Mouse (Mus musculus) kidney, postnatal 0 days (tissue): ENCODE data around the gene Gm14151. TPM values are rescaled to one million over a fixed set of nuclear protein-coding genes. Genes with fewer than 3 reads are reported as not detected.
A peak's percentile ranks its signal among the peaks of the same experiment; 100 is the strongest.

Source experiments
- ATAC-seq: fragments of 200-750 bp; cut with Nextera tagmentation; replicated peaks from 2 replicates; pipeline ENCODE4 v1.8.0; 2017; ENCODE audit warnings: low read depth, moderate number of reproducible peaks, moderate TSS enrichment, moderate library complexity; ENCODE audit not compliant: low FRiP score
- DNase-seq: peaks from one replicate; pipeline ENCODE4 v3.0.0-alpha.2; 2016; ENCODE audit warnings: low spot score
- H3K27ac ChIP-seq: fragments of 300-500 bp; sonication (generic); 2 replicates; pipeline ENCODE4 v1.5.1; 2014; ENCODE audit warnings: mild to moderate bottlenecking
- H3K27me3 ChIP-seq: fragments of 300-500 bp; sonication (generic); 2 replicates; pipeline ENCODE4 v1.6.1; 2014; ENCODE audit warnings: low read length, mixed read lengths; ENCODE audit not compliant: insufficient read depth
- H3K36me3 ChIP-seq: fragments of 300-500 bp; sonication (generic); 2 replicates; pipeline ENCODE4 v1.6.1; 2014; ENCODE audit warnings: low read length, mixed read lengths; ENCODE audit not compliant: insufficient read depth
- H3K4me1 ChIP-seq: fragments of 300-500 bp; sonication (generic); replicated peaks from 2 replicates; pipeline ENCODE4 v1.6.1; 2014; ENCODE audit warnings: antibody characterized with exemption, low read length, mixed read lengths; ENCODE audit not compliant: insufficient read depth
- H3K4me2 ChIP-seq: fragments of 300-500 bp; sonication (generic); 2 replicates; pipeline ENCODE4 v1.6.1; 2014; ENCODE audit warnings: mild to moderate bottlenecking, low read length, moderate library complexity, mixed read lengths
- H3K4me3 ChIP-seq: fragments of 300-500 bp; sonication (generic); replicated peaks from 2 replicates; pipeline ENCODE4 v1.5.1; 2014; ENCODE audit warnings: low read depth, low read length
- H3K9ac ChIP-seq: fragments of 300-500 bp; sonication (generic); 2 replicates; pipeline ENCODE4 v1.6.1; 2014; ENCODE audit warnings: low read depth, low read length
- H3K9me3 ChIP-seq: fragments of 300-500 bp; sonication (generic); replicated peaks from 2 replicates; pipeline ENCODE4 v1.6.1; 2016; ENCODE audit warnings: low read length, inconsistent platforms, mixed read lengths
- CTCF ChIP-seq: IDR thresholded peaks from 2 replicates; pipeline ENCODE4 v1.5.1; 2016; ENCODE audit warnings: antibody characterized with exemption, low read depth, mild to moderate bottlenecking, moderate library complexity
- WGBS: fragments of 180-500 bp; shearing (Covaris S2); extraction: QIAGEN DNeasy Blood & Tissue Kit; methylation state at CpG from one replicate; pipeline ENCODE4 v1.1.7; 2014; 5-methylcytosine and 5-hydroxymethylcytosine counted together
- polyA plus RNA-seq: library from polyadenylated mRNA; unstranded; fragments of >200 nt; fragmentation: Nextera tagmentation; extraction: Ambion mirVana; gene quantifications from 2 replicates; pipeline ENCODE4 v1.2.1, GENCODE M21; 2015

The Gm14151 gene
- polyA plus RNA-seq, 1 experiment from 2014 or later = not detected

- Histone ChIP-seq H3K27ac (peak overlapping the region; percentile 74), H3K36me3 (no peaks in the 10 kb centered on the region), H3K27me3 (no peaks in the 10 kb centered on the region), H3K9me3 (no peaks in the 10 kb centered on the region), H3K4me3 (peak overlapping the region; percentile 88), H3K9ac (peak overlapping the region; percentile 97), H3K4me2 (peak overlapping the region; percentile 92), H3K4me1 (0 out of 2 replicates have a peak, but pooled peaks cover 7% of the 10 kb centered on the region)
- no peak for TF ChIP-seq CTCF
- DNase-seq (peak; percentile 60), ATAC-seq (no peak; the same call in 1 of the 2 replicates)
- WGBS = under 1% methylated on average over 30 of the region's 30 CpGs
These were observed 53.3 kb downstream of the Gm14151 start for GRCm38 (mm10) chr2:151038811-151039222.

DNA sequence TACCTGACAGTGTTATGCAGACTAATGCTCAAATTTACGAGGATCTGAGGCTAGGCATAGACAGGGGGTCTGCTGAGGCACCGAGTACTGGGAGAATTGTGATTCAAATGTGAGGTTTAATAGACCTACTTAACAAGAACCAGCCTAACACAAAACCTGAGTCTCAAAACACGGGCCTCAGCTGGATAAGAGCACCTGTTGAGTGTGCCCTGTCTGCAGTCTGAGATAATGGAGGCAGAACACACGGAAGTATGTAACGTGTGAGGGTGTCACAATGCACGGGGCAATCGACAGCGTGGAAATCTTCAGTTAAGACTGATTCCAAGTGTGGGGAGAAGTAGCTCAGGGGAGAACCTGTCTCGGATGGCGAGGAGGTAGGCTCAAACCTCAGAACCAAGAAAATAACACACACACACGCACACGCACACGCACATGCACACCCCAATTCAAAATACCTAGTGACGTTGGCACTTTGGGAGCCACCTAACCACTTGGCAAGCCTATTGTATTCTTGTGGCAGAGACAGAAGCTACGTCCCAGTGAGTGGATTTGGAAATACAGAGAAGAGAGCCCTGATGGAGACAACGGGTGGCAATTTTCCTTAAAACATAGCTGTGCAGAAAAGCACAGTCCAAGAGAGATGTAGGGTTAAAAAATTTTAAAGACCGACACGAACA is 54.1 kb downstream of the Gm14151 start:
- H3K27me3 ChIP-seq = no peaks in the 10 kb centered on the region
- H3K4me2 ChIP-seq = peak overlapping the region; percentile 92
- peak overlapping the region; percentile 97 for H3K9ac ChIP-seq
- ATAC-seq = no peak
- H3K36me3 ChIP-seq = no peaks in the 10 kb centered on the region
- 0 out of 2 replicates have a peak, but pooled peaks cover 7% of the 10 kb centered on the region for H3K4me1 ChIP-seq
- peak overlapping the region; percentile 74; the same call in 1 of the 2 replicates for H3K27ac ChIP-seq
- no peak for DNase-seq
- 46% methylated on average over 18 of the region's 18 CpGs for WGBS
- peak overlapping the region; percentile 88 for H3K4me3 ChIP-seq
- no peak for TF ChIP-seq CTCF
- H3K9me3 ChIP-seq = no peaks in the 10 kb centered on the region

DNA sequence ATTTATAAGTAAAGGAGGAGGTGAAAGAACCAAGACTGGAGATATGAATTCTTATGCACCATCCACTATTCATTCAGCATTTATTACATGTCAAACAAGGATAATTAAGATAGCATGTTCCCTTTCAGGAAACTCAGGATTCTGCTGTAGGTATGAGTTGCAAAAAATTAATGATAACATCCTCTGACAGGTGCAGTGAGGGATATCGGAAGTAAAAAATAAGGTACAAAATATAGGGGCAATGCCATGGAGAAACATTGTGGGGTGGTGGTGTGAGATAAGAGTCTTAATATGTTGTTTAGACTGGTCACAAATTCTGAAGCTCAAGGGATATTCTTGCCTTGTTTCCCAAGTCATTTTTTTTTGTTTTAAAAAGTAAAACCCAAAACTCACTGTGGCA is 54.9 kb downstream of the Gm14151 start:
- Histone ChIP-seq H3K27ac (no peak overlapping the region), H3K4me2 (no peak overlapping the region), H3K9ac (no peak overlapping the region), H3K9me3 (no peaks in the 10 kb centered on the region), H3K27me3 (no peaks in the 10 kb centered on the region), H3K4me3 (no peak overlapping the region), H3K36me3 (no peaks in the 10 kb centered on the region), H3K4me1 (0 out of 2 replicates have a peak, but pooled peaks cover 7% of the 10 kb centered on the region)
- TF ChIP-seq CTCF = no peak
- DNase-seq (no peak), ATAC-seq (no peak)
- WGBS = 93% methylated on average over 1 of the region's 1 CpGs

Other genes with a start within 250 kb of the Gm14151 start
- gene Abhd12, start 187.6 kb downstream of the Gm14151 start, polyA plus RNA-seq = 70.1 and 71.3 TPM in 2 replicates
- gene Gins1, start 186.9 kb downstream of the Gm14151 start, polyA plus RNA-seq = 26.4 and 30.3 TPM in 2 replicates
- 6.5 and 6.7 TPM in 2 replicates for gene Ninl, start 53.0 kb downstream of the Gm14151 start, polyA plus RNA-seq
- 46.3 and 48.1 TPM in 2 replicates for gene Nanp, start 53.0 kb downstream of the Gm14151 start, polyA plus RNA-seq
- not detected in 2 replicates for gene Gm14147, start 5.9 kb upstream of the Gm14151 start, polyA plus RNA-seq